Mouse (Mus musculus) gastrocnemius, postnatal 14 days (tissue): ENCODE measurements at regions not wholly inside any gene's neighbourhood (a gene's known extent, or its start where the extent isn't known, plus 50 kb on each side); places are given as distances from the start of the nearest gene placed in this dataset.

Source experiments
- DNase-seq: peaks from one replicate; pipeline ENCODE4 v3.0.0; 2021; ENCODE audit warnings: mixed read lengths
- intact Hi-C: fragments of 180-260 bp; cut with DNase I; formaldehyde crosslinking; loops from one replicate; pipeline ENCODE4 v1.15.1; 2025; ENCODE audit warnings: low total_unique reads

GRCm38 (mm10) chr3:34266462-34266861 is 185.3 kb upstream of the Dnajc19 start:
- intact Hi-C loops = no loop called here
- no peak for DNase-seq

GRCm38 (mm10) chr3:34264811-34265210 is 183.7 kb upstream of the Dnajc19 start:
- intact Hi-C loops = no loop called here
- no peak for DNase-seq

DNA sequence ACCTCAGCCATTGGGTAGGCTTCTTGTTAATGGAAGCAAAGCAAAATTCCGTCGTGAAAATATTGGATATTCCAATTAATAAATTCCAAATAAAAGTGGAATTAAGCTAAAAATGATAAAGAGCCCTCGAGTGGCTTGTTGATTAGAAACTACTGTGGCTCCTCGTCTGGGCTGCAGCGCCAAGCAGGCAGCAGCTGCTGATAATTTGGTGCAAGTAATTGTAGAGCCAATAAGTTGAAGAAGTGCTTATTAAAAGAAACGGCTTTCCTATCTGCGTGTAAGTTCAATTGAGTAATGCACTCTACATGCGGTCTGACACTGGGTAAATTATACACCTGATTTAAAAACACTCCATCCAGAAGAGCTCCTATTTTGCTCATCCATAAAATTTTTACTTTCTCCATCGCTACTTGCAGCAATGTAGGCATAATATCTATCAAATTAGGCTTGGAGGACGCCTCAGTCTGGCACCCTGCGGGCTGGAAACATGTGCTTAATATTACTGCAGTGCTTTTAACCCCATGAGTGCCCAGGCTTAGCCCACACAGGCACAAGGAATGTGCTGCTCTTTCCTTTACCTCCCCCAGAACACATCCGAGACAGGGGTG is 171.7 kb upstream of the Dnajc19 start:
- intact Hi-C loops = no loop called here
- DNase-seq = no peak

DNA sequence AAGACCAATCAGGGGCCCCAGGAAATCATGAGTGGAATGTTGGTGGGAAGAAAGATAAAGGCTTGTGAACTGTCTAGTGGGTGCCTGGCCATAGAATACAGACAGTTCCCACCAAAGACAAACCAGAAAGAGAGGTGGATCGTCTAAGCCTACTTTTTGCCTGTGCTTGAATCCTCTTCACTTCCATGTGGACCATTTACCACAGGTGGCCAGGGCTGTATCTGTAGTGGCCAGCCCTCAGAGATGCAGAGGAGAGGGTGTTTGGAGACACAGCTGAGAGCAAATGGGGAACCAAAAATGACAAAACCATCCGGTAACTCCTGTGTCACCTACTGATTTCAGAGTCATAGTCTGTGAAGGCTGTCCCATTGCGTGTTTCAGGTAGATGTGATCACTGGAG is 161.0 kb upstream of the Dnajc19 start:
- intact Hi-C loops = no loop called here
- DNase-seq = no peak

DNA sequence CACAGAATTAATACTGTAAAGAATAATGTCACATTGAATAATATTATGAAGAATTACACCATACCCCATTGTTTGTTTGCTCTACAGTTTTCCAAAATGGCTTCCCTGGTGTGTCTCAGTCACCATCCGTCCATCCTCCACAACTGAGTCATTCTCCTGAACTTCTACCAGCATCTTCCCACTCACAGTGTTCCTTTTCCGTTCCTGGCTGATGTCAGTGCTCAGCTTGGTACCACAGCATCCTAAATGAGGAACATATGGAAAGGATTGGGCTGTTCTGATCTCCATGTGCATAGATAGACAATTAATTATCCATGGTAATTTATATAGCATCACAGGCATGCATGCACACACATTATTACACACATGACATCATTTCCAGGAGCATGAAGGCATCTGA is 158.9 kb upstream of the Dnajc19 start:
- intact Hi-C loops = no loop called here
- DNase-seq = no peak

DNA sequence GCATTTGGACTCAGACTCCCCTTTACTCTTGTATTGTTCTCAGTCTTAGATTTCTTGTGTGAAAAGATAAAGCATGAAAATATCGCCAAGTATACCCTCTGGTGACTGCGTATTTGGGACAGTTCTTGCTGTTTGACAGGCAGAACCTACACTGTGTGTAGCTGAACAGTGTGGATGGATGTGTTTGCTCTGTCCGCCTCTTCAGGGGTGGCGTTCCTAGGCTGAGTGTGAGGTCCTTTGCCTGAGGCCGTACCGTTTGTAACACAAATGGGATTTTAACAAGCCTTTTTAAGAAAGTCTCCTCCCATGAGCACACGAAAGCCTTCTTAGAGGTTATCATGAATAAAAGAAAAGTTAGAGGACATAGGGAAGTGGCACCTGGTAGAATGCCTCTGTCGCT is 153.3 kb upstream of the Dnajc19 start:
- no peak for DNase-seq
- intact Hi-C loops = no loop called here

- intact Hi-C loops = no loop called here
- DNase-seq = no peak
Measured at GRCm38 (mm10) chr3:34232329-34233250, 151.5 kb upstream of the Dnajc19 start.

DNA sequence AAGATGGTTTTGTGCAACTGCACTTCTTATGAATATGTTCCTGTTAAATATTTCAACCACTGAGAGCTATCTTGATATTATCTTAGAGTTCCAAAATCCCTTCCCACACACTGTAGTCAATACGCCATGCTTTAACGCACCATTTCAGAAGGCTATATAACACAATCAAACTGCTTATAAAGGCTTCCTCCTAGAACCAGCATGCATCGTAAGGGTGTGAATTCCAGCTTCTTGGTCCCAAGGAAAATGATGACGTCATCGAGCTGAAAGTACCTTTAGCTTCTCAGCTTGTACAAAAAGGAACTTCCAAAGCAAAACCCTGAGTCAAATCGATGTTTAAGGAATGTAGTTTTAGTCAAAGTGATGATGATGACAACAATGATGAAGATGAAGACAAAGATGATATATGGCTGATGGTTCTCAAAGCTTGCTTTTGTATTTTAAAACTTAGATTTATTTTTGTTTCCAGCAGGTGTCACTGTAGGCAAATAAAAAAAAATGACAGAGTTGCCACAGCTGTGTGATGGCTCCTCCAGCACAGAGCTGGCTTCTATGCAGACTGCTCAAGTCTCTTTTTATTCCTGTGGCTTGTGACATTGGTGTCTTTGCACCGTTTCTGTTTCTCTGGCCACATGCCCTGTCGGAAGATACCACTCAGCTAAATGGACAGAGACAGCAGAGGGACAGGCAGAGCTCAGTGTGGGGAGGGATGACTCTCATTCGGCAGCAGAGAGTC is 150.6 kb upstream of the Dnajc19 start:
- no peak for DNase-seq
- intact Hi-C loops = no loop called here

DNA sequence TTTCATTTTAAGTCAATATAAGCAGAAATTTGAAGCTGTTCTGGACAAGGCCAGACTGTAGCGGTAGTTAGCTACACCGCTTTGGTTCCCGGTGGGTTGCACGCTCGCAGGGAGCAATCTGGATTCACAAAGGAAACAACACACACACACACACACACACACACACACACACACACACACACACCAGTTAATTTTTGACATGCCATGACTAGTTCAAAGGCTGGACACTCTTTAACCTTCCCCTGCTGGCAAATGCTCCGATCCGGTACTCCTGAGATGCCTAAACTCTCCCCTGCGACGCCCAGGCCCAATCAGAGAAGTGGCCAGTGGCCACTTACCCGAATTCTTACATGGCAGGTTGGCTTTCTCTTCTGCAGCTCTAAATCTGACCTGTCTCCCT is 141.2 kb upstream of the Dnajc19 start:
- no peak for DNase-seq
- intact Hi-C loops = no loop called here

GRCm38 (mm10) chr3:34219741-34220310 is 138.7 kb upstream of the Dnajc19 start:
- no peak for DNase-seq
- intact Hi-C loops = no loop called here

- intact Hi-C loops = no loop called here
- DNase-seq = no peak
Measured at GRCm38 (mm10) chr3:34219096-34219495, 138.0 kb upstream of the Dnajc19 start.

- intact Hi-C loops = no loop called here
- DNase-seq = no peak
Measured at GRCm38 (mm10) chr3:34217911-34218310, 136.8 kb upstream of the Dnajc19 start.

GRCm38 (mm10) chr3:34214233-34214632 is 133.1 kb upstream of the Dnajc19 start:
- DNase-seq = no peak
- intact Hi-C loops = no loop called here

DNA sequence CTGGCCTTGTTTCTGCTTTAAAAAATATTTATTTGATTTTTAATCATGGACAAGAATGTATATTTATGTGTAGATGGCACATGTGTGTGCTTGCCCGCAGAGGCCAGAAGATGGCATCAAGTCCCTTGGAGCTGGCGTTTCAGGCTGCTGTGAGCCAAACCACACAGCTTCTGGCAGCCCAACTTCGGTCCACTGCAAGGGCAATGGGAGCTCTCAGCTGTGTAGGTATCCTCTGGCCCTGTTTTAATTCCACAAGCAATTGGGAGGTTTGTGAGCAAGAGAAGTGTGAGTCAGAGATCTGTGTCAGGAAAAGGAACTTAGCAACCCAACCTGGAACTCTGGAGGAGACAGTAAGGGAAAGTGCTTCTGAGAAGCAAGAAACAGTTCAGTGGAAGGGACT is 125.3 kb upstream of the Dnajc19 start:
- no peak for DNase-seq
- intact Hi-C loops = no loop called here

- DNase-seq = peak; percentile 4
- intact Hi-C loops = no loop called here
Measured at GRCm38 (mm10) chr3:34198228-34198627, 117.1 kb upstream of the Dnajc19 start.

- intact Hi-C loops = no loop called here
- no peak for DNase-seq
Measured at GRCm38 (mm10) chr3:34197163-34197455, 116.0 kb upstream of the Dnajc19 start.

DNA sequence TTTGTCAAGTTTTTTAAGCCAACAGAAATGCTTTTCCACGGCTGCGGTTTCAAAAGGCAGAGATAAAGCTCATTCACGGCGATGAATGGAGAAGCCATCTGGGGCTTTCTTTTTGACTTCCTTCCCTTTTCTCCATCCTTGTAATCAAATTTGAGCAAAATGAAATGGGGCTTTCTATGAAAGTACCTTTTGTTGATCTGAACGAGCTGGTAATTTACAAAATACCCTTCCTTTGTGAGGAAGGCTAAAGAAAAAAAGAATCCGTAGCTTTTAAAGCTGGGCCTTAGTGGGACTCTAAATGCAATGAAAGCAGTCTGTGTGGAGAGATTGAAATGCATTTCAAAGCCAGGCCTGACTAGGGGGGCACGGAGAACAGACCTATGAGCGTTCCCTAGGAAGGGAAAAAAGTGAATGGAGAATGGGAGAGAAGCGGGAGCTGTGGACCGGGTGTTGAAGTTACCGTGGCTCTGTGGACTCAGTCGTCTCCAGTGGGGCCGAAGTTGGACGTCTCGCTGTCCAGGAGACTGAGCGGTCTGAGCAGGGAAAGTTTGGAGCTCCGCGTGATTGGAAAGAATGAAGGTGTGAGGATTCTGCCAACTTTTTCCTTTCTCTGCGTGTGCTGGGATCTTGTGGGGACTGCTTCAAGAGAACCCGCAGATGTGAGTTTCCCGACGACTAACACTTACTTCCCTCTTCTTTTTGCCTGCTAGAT is 115.5 kb upstream of the Dnajc19 start:
- no peak for DNase-seq
- intact Hi-C loops = no loop called here

DNA sequence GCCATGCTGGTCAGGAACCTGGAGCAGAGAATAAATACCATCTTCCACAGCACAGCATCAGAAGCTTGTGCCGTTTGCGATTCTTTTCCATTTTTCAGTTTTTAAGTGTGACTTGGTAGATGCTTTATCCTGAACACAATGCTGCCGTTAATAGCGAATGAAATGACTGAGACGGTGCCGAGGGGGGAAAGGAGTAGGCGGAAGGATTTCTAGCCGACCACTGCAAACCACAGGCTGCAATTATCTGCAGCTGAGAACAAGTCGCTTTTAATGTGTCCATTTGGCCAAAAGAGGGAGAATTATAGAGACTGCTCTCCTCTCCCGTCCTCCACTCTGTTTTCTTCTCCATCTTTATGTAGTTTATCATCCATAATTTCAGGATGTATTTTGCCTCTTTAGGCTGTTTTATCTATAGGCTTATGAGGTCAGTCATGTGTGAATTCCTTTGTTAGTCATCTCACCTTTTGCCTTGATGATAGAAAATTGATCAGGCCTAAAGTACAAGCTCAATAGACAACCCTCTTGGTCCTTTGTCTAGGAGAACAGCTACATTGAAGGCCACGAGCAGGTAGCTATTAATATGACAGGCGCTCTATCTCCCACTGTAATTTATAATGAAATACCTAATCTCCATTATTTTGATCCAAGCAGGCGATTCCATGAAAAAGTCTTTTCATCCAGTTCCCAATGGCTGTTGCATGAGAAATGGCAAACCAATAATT is 114.8 kb upstream of the Dnajc19 start:
- DNase-seq = no peak
- intact Hi-C loops = no loop called here

GRCm38 (mm10) chr3:34173416-34174097 is 92.4 kb upstream of the Dnajc19 start:
- DNase-seq = no peak
- intact Hi-C loops = no loop called here
